Mouse (Mus musculus): ENCODE measurements around the gene Ptprcap. TPM values are rescaled to one million over a fixed set of nuclear protein-coding genes. Genes with fewer than 3 reads are reported as not detected.

The Ptprcap gene
- polyA plus RNA-seq, 1 experiment from 2014 or later = 7.5 TPM

DNA sequence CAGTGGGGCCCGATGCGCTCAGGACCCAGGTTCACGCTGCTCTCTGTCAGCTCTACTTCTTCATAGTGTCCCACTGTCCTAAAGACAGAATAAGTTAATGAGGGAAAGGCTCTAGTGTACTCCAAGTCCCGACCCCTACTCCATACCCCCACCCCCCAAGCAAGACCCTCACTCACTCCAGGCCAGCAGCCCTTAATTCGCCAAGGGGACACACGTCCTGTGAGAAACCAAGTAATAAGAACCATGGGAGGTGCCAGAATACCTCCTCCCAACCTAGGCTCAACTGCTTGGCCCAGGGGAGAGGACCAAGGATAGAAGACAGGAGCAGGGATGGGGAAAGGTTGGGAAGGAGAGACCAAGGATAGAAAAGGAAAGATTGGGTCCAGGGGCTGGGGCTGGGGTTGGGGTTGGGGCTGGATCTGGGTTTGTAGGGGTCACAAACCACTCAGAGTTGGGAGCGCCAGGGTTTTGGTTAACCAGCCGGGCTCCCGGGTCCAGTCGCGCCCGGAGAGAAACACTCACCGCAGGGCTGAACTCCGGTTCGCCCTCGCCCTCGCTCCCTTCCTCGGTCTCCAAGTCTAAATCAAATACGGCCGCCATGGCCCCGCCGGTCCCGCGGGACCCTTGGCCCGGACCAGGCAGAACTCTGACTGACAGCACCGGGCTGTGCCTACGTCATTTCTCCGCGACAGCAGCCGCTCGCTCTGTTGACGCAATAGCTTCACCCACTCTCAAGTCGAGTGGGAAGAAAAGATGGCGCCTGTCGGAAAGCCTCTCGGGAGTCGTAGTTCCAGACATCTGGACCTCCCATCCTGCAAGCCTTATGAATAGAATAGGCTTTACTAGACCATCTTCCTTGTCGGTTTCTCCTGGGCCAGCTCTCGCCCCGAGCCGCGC is 9.5 kb downstream of the Ptprcap start, which contains the start of gene Rps6kb2:
Gene Rps6kb2 (minus strand): TSS at position 709 of the 897 bp plus-strand sequence.
- peak; percentile 77 for ATAC-seq (ENCODE audit: insufficient read depth, low FRiP score, low read depth)
- peak within 1 kb of the TSS; percentile 67 for H3K9ac ChIP-seq
- WGBS = 5% methylated on average over 42 of the region's 42 CpGs
- peaks cover 11% of the 10 kb centered on the region; the same call in 1 of the 2 replicates for H3K4me1 ChIP-seq
- no peaks in the 10 kb centered on the region for H3K9me3 ChIP-seq
- H3K36me3 ChIP-seq = peaks cover 18% of the 10 kb centered on the region
- H3K27ac ChIP-seq = peak within 1 kb of the TSS; percentile 70
- H3K4me3 ChIP-seq (replicated peaks) = peak within 1 kb of the TSS; percentile 62
- H3K4me2 ChIP-seq = peak within 1 kb of the TSS; percentile 90
- no peaks in the 10 kb centered on the region for H3K27me3 ChIP-seq (replicated peaks)

DNA sequence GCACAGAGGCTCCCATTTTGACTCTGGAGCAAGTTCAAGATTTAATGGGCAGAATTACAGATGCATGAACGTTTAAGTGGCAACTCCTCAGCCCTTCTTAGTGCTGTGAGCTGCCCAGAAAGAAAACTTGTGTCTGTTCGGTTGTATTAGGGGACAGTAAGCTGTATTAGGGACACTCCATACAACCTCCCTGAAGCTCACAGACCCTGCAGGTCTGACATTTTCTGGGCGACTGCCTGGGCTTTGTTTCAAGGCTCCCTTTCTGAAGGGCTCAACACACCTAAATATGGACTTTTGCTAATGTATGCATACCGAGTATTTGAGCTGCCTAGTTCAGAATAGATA is 10.1 kb downstream of the Ptprcap start:
- peak overlapping the region; percentile 62 for H3K4me3 ChIP-seq (replicated peaks)
- peak overlapping the region; percentile 67; the same call in 1 of the 2 replicates for H3K9ac ChIP-seq
- no peaks in the 10 kb centered on the region for H3K9me3 ChIP-seq
- H3K27ac ChIP-seq = peak overlapping the region; percentile 70
- H3K36me3 ChIP-seq = peaks cover 14% of the 10 kb centered on the region
- 26% methylated on average over 4 of the region's 4 CpGs for WGBS
- peaks cover 11% of the 10 kb centered on the region; the same call in 1 of the 2 replicates for H3K4me1 ChIP-seq
- ATAC-seq (ENCODE audit: insufficient read depth, low FRiP score, low read depth) = no peak
- H3K27me3 ChIP-seq (replicated peaks) = no peaks in the 10 kb centered on the region
- H3K4me2 ChIP-seq = peak overlapping the region; percentile 90

DNA sequence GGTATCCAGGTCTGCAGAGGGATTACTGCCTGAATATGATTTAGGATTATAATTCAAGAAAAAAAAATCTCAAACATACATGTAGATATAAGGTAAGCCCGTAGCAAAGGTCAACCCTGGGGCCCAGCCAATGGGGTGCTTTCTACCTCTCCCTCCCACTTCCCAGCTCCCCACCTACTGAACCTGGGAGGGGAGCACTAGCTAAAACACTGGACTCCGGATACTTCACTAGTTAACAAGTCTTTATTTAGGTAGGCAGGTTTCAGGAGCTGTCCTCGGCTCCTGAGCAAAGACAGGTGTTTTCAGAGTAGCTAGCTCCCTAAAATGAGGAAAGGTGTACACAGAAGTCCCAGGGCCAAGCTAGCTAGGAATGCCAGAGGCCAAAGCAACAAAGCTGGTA is 10.7 kb downstream of the Ptprcap start:
- Histone ChIP-seq H3K9ac (no peak overlapping the region), H3K27ac (no peak overlapping the region), H3K36me3 (peaks cover 12% of the 10 kb centered on the region), H3K4me1 (peaks cover 11% of the 10 kb centered on the region; the same call in 1 of the 2 replicates), H3K4me3 (replicated peaks) (no peak overlapping the region), H3K9me3 (no peaks in the 10 kb centered on the region), H3K4me2 (no peak overlapping the region), H3K27me3 (replicated peaks) (no peaks in the 10 kb centered on the region)
- no peak for ATAC-seq (ENCODE audit: insufficient read depth, low FRiP score, low read depth)
- WGBS = 68% methylated on average over 3 of the region's 3 CpGs

DNA sequence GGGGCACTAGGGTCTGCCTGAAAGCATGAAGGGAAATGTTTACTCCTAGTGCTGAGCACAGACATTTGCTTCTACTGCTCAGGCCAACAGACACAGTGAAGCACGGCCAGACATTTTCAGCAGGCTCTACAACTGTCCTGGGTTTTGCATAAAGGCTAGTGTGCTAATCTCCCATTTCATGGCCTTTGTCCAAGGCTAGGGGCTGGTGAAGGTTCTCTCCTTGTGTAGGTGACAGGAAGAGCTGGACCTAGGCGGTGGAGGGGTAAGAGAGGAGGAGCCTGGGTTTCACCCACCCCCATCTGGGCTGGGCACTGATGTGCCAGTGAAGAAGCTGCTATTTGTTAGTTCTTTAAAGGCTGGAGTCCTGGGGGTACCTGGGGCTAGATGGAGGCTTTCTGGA is 11.3 kb downstream of the Ptprcap start:
- no peaks in the 10 kb centered on the region for H3K27me3 ChIP-seq (replicated peaks)
- no peak overlapping the region for H3K9ac ChIP-seq
- ATAC-seq (ENCODE audit: insufficient read depth, low FRiP score, low read depth) = no peak
- H3K4me1 ChIP-seq = peaks cover 12% of the 10 kb centered on the region
- 72% methylated on average over 2 of the region's 2 CpGs for WGBS
- H3K36me3 ChIP-seq = peaks cover 6% of the 10 kb centered on the region; the same call in 1 of the 2 replicates
- no peaks in the 10 kb centered on the region for H3K9me3 ChIP-seq
- no peak overlapping the region for H3K4me3 ChIP-seq (replicated peaks)
- no peak overlapping the region for H3K27ac ChIP-seq
- no peak overlapping the region for H3K4me2 ChIP-seq

DNA sequence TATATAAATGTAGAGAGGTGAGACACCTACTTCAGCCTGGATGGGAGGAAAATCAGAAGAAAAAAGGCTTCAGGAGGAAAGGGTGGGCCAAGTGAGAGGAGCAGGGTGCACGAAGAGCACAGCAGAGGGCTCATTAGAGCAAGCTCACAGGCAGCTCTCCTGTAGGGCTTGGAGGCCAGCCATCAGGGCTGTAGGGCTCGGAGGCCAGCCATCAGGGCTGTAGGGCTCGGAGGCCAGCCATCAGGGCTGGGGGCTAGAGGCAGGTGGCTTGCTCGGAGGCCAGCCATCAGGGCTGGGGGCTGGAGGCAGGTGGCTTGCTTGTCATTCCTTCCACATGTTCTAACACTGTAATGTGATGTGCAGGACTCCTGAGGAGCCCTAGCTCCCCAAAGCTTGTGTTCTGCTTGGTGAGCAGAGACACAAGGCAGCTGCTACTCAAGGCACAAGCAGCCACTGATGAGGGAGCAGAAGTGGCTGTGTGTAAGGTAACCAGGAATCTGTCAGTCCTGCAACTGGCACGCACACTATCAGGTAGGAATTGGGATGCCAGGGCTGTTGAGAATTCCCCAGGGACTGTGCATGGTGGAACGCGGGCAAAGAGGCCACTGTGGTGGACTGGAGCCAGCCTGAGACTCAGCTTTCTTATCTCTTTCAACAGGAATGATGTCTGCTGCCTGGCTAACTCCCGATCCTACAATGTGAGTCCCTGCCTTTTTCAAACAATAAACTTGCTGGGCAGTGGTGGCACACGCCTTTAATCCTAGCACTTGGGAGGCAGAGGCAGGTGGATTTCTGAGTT is 13.5 kb downstream of the Ptprcap start:
- Histone ChIP-seq H3K9me3 (no peaks in the 10 kb centered on the region), H3K4me3 (replicated peaks) (no peak overlapping the region), H3K27me3 (replicated peaks) (no peaks in the 10 kb centered on the region), H3K4me2 (no peak overlapping the region), H3K4me1 (peaks cover 24% of the 10 kb centered on the region), H3K9ac (no peak overlapping the region), H3K27ac (no peak overlapping the region), H3K36me3 (no peaks in the 10 kb centered on the region)
- ATAC-seq (ENCODE audit: insufficient read depth, low FRiP score, low read depth) = no peak
- 72% methylated on average over 9 of the region's 9 CpGs for WGBS

DNA sequence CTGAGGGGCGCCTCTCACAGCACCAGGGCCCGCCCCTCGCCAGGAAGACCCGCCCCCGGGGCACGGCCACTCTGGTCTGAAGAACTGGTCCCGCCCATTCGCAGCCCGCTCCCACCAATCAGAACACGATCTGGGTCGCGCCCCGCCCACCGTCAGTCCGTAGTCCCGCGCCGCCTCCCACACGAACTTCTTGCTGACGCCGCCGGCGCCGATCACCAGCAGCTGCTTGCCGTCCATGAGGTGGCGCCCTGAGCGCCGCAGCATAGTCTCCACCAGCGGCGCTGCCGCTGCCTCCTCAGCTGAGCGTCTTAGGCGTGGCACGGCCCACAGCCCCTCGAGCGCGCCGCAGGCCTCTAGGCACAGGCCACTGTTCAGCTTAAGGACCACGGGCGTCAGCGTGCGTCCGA is 16.0 kb downstream of the Ptprcap start:
- Histone ChIP-seq H3K27ac (peak overlapping the region; percentile 91), H3K9ac (peak overlapping the region; percentile 82), H3K27me3 (replicated peaks) (no peaks in the 10 kb centered on the region), H3K36me3 (no peaks in the 10 kb centered on the region), H3K9me3 (no peaks in the 10 kb centered on the region), H3K4me2 (peak overlapping the region; percentile 84), H3K4me3 (replicated peaks) (peak overlapping the region; percentile 51), H3K4me1 (peaks cover 13% of the 10 kb centered on the region)
- ATAC-seq (ENCODE audit: insufficient read depth, low FRiP score, low read depth) = peak; percentile 93
- WGBS = under 1% methylated on average over 43 of the region's 43 CpGs

DNA sequence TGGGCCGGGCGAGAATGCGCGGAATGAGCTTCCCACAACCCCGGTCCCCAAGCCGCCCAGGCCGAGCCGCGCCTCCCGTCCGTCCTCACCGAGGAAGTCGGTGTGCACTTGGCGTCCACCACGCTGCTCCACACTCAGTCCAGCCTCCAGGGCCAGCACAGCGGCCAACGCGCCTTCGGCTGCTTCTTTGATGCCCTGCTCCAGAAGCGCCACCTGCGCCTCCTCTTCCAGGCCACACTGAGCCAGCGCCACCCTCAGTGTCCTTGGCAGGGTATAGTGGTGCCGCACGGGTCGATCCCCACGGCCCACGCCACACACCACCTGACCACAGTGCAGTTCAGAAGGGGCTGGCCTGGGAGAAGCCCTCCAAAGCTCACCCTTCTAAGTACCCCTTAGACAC is 16.4 kb downstream of the Ptprcap start:
- Histone ChIP-seq H3K27me3 (replicated peaks) (no peaks in the 10 kb centered on the region), H3K4me1 (peaks cover 13% of the 10 kb centered on the region), H3K4me2 (peak overlapping the region; percentile 84), H3K9ac (peak overlapping the region; percentile 82), H3K36me3 (no peaks in the 10 kb centered on the region), H3K9me3 (no peaks in the 10 kb centered on the region), H3K4me3 (replicated peaks) (peak overlapping the region; percentile 51), H3K27ac (peak overlapping the region; percentile 91)
- WGBS = 5% methylated on average over 27 of the region's 27 CpGs
- peak; percentile 48 for ATAC-seq (ENCODE audit: insufficient read depth, low FRiP score, low read depth)

DNA sequence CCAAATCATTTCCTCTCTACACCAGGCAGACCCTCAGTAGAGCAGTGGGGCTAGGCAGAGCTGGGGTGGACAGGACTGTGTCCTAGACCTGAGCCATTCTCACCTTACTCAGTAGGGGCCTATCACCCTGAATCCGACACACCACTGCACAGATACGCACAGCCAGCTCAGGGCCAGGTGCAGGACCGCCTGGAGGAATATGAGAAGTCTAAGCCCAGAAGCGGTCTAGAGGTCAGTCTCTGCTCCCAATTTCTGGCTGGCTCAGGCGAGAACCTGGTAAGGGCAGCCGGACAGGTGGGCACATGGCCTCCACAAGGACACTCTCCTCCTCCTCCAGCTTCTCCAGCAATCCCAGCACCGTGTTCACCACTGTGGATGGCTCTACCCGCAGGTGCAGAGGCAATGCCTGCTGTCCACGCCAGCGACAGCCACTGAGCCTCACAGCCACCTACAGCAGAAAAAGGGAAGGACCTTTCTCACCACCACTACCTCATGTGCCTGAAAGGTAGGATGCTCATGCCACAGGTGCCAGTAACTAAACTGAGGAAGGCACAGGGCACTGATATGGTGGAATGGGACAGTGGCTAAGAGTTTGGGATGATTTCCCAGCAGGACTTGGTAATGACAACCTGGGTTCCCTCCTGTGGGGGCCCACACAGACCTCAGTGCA is 17.5 kb downstream of the Ptprcap start:
- H3K27ac ChIP-seq = no peak overlapping the region
- no peak overlapping the region for H3K9ac ChIP-seq
- ATAC-seq (ENCODE audit: insufficient read depth, low FRiP score, low read depth) = no peak
- no peaks in the 10 kb centered on the region for H3K27me3 ChIP-seq (replicated peaks)
- H3K4me2 ChIP-seq = no peak overlapping the region
- H3K36me3 ChIP-seq = no peaks in the 10 kb centered on the region
- no peaks in the 10 kb centered on the region for H3K9me3 ChIP-seq
- 85% methylated on average over 10 of the region's 10 CpGs for WGBS
- H3K4me1 ChIP-seq = peaks cover 16% of the 10 kb centered on the region
- no peak overlapping the region for H3K4me3 ChIP-seq (replicated peaks)

DNA sequence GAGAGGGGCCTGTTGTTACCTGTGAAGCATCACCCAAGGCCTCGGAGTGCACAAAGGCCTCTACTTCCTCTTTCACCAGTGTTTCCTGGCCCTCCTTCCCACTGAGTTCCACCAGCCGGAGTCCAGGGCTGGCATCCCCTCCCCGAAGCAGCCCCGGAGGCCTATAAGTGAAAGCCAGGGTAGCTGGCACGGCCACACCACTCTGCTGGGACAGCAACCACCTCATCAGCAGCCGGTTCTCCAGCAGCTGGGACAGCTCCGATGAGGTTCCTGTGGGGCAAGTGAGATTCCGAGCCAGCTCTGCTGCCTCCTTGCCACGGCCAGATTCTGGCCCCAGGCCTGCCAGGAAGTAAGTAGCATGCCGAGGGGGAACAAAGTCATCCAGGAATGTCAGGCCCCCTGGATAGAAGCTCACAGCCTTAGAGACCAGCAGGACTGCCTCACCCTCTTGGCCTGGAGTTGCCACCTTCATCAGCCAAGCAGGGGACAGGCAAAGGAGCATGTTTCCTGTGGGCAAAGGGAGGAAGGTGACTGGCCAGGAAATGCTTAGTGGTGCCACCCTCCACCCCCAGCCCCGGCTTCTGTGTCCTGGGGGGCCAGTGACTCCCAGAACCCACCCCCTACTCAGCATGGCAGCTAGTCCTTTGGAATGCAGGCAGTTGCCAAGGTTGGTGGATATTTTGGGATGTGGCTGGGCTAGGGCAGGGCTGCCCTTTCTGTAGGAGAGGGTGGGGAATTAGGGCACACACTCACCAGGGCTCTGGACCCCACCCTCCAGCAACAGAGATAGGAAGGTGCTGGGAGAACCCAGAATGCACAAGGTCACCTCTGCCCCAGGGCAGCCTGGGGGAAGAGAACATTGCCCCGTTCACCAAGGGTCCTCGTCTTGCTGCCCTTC is 18.2 kb downstream of the Ptprcap start:
- Histone ChIP-seq H3K4me1 (peaks cover 18% of the 10 kb centered on the region), H3K27ac (no peak overlapping the region), H3K4me2 (no peak overlapping the region), H3K4me3 (replicated peaks) (no peak overlapping the region), H3K9ac (no peak overlapping the region), H3K27me3 (replicated peaks) (no peaks in the 10 kb centered on the region), H3K36me3 (no peaks in the 10 kb centered on the region), H3K9me3 (no peaks in the 10 kb centered on the region)
- WGBS = 67% methylated on average over 13 of the region's 13 CpGs
- ATAC-seq (ENCODE audit: insufficient read depth, low FRiP score, low read depth) = no peak

DNA sequence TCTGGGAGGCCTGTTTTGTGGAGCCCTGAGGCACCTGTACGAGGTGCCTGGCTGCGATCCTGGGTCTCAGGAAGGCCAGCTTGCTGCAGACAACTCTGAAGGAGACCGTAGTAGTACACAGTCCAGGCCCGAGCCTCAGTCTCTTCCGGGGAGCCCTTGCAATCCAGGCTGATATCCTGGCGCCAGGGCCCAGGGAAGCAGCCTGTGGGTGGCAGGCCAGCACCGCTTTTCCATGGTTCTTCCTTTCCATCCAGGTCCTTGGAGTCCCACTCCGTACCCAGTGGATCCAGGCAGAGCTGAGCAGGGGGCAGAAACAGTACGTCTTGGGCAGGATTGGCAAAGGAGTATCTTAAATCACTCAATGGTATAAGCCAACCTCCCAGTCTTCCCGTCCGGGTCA is 19.5 kb downstream of the Ptprcap start:
- 65% methylated on average over 11 of the region's 11 CpGs for WGBS

More for the DNA sequence above, 19.5 kb downstream of the Ptprcap start:
- no peak overlapping the region for H3K27ac ChIP-seq
- ATAC-seq (ENCODE audit: insufficient read depth, low FRiP score, low read depth) = no peak
- H3K36me3 ChIP-seq = no peaks in the 10 kb centered on the region
- no peak overlapping the region for H3K4me3 ChIP-seq (replicated peaks)
- no peak overlapping the region for H3K4me2 ChIP-seq
- no peaks in the 10 kb centered on the region for H3K27me3 ChIP-seq (replicated peaks)
- H3K4me1 ChIP-seq = peaks cover 18% of the 10 kb centered on the region
- H3K9me3 ChIP-seq = no peaks in the 10 kb centered on the region
- H3K9ac ChIP-seq = no peak overlapping the region

Data from stomach, embryonic 15.5 days (tissue).